Mouse (Mus musculus) testis, adult 2 months (tissue): ENCODE results near the gene Ephb4. TPM values are rescaled to one million over a fixed set of nuclear protein-coding genes. Genes with fewer than 3 reads are reported as not detected.
A peak's percentile ranks its signal among the peaks of the same experiment; 100 is the strongest.

Experiments used
- H3K27ac ChIP-seq: fragments of 200-500 bp; 2 replicates; pipeline ENCODE4 v1.5.1; 2012; ENCODE audit warnings: low read depth, low read length; ENCODE audit not compliant: control insufficient read depth, insufficient read depth
- H3K27me3 ChIP-seq: fragments of 200-500 bp; 2 replicates; pipeline ENCODE4 v1.6.1; 2012; ENCODE audit warnings: mild to moderate bottlenecking, low read length, moderate library complexity; ENCODE audit not compliant: control insufficient read depth, insufficient read depth
- H3K36me3 ChIP-seq: fragments of 200-500 bp; 2 replicates; pipeline ENCODE4 v1.6.1; 2012; ENCODE audit warnings: mild to moderate bottlenecking, low read length; ENCODE audit not compliant: control insufficient read depth, insufficient read depth
- H3K4me1 ChIP-seq: fragments of 200-500 bp; 2 replicates; pipeline ENCODE4 v1.6.1; 2012; ENCODE audit warnings: low read length; ENCODE audit not compliant: control insufficient read depth, insufficient read depth
- H3K4me3 ChIP-seq: fragments of 200-500 bp; 2 replicates; pipeline ENCODE4 v1.5.1; 2012; ENCODE audit warnings: low read depth, mild to moderate bottlenecking, low read length, moderate library complexity, mixed read lengths; ENCODE audit not compliant: control insufficient read depth
- CTCF ChIP-seq: fragments of 200-500 bp; IDR thresholded peaks from 2 replicates; pipeline ENCODE4 v1.5.1; 2012; ENCODE audit warnings: low read depth, mild to moderate bottlenecking, inconsistent platforms, low read length, moderate library complexity; ENCODE audit not compliant: control insufficient read depth, insufficient read depth, insufficient replicate concordance
- POLR2A ChIP-seq: fragments of 200-500 bp; IDR thresholded peaks from 2 replicates; pipeline ENCODE4 v1.6.1; 2012; ENCODE audit warnings: low read depth, mild to moderate bottlenecking, inconsistent platforms, low read length, moderate library complexity; ENCODE audit not compliant: control insufficient read depth
- polyA plus RNA-seq: library from polyadenylated mRNA; depleted of rRNA; stranded (reverse); fragments of >200 nt; gene quantifications from 2 replicates; pipeline ENCODE4 v1.2.3, GENCODE M21; 2012

Gene Ephb4
- polyA plus RNA-seq, 1 experiment = 1.8 TPM

DNA sequence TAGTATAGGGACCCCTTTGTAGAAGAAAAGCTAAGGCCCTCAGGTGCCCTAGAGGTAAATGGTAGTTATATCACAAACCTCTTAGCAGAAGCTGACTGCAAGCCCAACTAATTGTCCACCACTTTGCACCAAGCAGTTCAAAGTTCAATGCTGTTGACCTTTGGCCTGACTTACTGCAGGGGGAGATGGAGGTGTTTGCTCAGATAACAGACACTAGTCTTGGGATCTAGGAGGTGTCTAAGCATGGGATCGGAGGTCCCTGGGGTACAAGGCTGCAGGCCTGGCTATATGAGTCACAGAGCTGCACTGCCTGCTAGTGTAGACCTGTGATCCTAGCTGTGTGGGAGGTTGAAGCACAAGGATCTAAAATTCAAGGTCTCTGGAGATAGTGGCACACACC lies 31.3 kb upstream of the Ephb4 start:
- Histone ChIP-seq H3K4me1 (peaks cover 25% of the 10 kb centered on the region), H3K36me3 (no peaks in the 10 kb centered on the region), H3K27ac (no peak overlapping the region), H3K4me3 (no peak overlapping the region), H3K27me3 (no peaks in the 10 kb centered on the region)
- TF ChIP-seq POLR2A (no peak), CTCF (no peak)

DNA sequence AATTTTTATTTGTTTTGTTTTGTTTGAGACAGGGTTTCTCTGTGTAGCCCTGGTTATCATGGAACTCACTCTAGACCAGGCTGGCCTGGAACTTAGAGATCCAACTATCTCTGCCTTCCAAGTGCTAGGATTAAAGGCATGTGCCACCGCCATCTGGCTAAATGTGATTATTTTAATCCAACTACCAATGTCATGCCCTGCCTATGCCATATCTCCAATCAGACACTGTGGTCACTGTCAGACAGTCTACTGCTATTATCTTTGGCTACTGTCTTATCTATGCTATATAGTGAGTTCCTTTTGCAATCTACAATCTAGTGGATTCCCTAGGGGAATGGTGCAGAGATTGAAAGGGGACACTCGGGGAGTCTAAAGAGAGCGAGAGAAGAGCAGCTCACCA lies 28.9 kb upstream of the Ephb4 start:
- Histone ChIP-seq H3K4me3 (no peak overlapping the region), H3K36me3 (no peaks in the 10 kb centered on the region), H3K4me1 (peaks cover 12% of the 10 kb centered on the region), H3K27ac (no peak overlapping the region), H3K27me3 (no peaks in the 10 kb centered on the region)
- no peak for TF ChIP-seq CTCF
- TF ChIP-seq POLR2A = no peak

DNA sequence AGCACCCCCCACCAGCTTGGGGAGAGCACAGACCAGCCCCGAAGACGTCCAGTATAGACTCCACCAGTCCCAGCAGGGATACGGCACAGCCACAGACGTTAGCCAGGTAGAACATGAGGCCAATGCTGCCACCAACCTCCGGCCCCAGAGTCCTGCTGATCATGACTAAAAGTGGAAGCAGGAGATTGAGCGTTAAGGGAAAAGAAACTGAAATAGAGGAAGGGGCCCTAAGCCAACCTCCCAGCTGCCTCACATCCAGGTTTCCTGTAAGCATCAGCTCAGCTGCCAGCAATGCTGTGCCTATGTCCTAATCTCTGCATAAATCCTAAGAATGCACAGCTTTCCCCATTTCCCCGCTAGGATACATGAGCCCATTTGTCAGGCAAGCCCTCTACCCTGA lies 19.0 kb upstream of the Ephb4 start:
- Histone ChIP-seq H3K4me1 (no peaks in the 10 kb centered on the region; the same call in 1 of the 2 replicates), H3K27me3 (no peaks in the 10 kb centered on the region), H3K36me3 (no peaks in the 10 kb centered on the region), H3K27ac (no peak overlapping the region), H3K4me3 (no peak overlapping the region)
- TF ChIP-seq POLR2A (no peak), CTCF (no peak)

GRCm38 (mm10) chr5:137332857-137333511 lies 16.9 kb upstream of the Ephb4 start:
- Histone ChIP-seq H3K4me3 (peak overlapping the region; percentile 76), H3K4me1 (no peaks in the 10 kb centered on the region; the same call in 1 of the 2 replicates), H3K27ac (no peak overlapping the region), H3K36me3 (no peaks in the 10 kb centered on the region), H3K27me3 (no peaks in the 10 kb centered on the region)
- TF ChIP-seq CTCF (no peak), POLR2A (0 out of 2 replicates have a peak, but pooled peaks have one; percentile 26)

GRCm38 (mm10) chr5:137333512-137334174 lies 16.3 kb upstream of the Ephb4 start, which contains the start of gene Slc12a9:
Slc12a9 (minus strand) TSS chr5:137333597.
- TF ChIP-seq CTCF = peak; percentile 71; the same call in 1 of the 2 replicates
- no peak; the same call in 1 of the 2 replicates for TF ChIP-seq POLR2A
- Histone ChIP-seq H3K36me3 (no peaks in the 10 kb centered on the region), H3K4me1 (peaks cover 3% of the 10 kb centered on the region), H3K27ac (no peak within 1 kb of the TSS), H3K27me3 (no peaks in the 10 kb centered on the region), H3K4me3 (peak within 1 kb of the TSS; percentile 76)

GRCm38 (mm10) chr5:137334317-137334716 lies 15.6 kb upstream of the Ephb4 start:
- TF ChIP-seq CTCF (no peak), POLR2A (no peak)
- Histone ChIP-seq H3K27me3 (no peaks in the 10 kb centered on the region), H3K36me3 (no peaks in the 10 kb centered on the region), H3K4me3 (no peak overlapping the region), H3K27ac (no peak overlapping the region), H3K4me1 (peaks cover 9% of the 10 kb centered on the region)

GRCm38 (mm10) chr5:137335066-137335465 lies 14.8 kb upstream of the Ephb4 start:
- Histone ChIP-seq H3K27me3 (no peaks in the 10 kb centered on the region), H3K27ac (no peak overlapping the region), H3K36me3 (no peaks in the 10 kb centered on the region), H3K4me3 (no peak overlapping the region), H3K4me1 (peaks cover 13% of the 10 kb centered on the region)
- TF ChIP-seq CTCF (no peak), POLR2A (no peak)
